Mouse (Mus musculus): ENCODE results near the gene Aida.

DNA sequence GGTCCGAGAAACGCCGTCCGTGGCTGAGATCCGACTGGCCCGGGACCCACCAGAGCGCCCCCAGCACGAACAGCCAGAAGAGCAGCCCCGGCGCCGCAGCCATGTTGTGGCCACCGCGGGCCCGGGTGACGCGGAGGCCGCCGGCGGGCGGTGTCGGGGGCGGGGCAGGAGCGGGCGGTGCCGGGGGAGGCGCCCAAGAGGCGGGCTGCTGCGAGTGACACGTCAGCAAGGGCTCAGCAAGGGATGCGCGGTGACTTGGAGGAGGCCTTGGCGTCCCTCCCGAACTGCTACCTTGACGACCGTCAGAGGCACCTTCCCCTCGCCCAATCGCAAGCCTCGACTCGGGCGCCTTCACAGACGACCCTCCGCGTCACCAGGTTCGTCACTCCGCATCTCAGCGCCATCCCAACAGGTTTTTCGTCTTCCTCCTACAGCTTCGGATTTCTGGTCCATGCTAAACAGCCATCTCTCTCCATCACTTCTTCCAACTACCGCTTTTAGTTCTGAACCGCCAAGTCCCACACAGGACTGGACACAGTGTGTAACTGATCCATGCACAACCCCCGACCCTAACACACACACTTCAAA is 73.1 kb downstream of the Aida start, which contains the start of gene Mia3:
- TF ChIP-seq CTCF (IDR thresholded peaks at IDR 0.05; ENCODE audit: control insufficient read depth, insufficient read depth, insufficient read length) (no peak), USF1 (IDR thresholded peaks at IDR 0.05; ENCODE audit: low read depth) (no peak), MYOG (IDR thresholded peaks at IDR 0.05; ENCODE audit: control insufficient read depth, extremely low read depth, insufficient read length) (no peak), MAX (IDR thresholded peaks at IDR 0.05) (no peak), MYOD1 (IDR thresholded peaks at IDR 0.05; ENCODE audit: control insufficient read depth, insufficient read length, low read depth) (no peak), FOSL1 (IDR thresholded peaks at IDR 0.05; ENCODE audit: insufficient read depth, low read length, poor library complexity, severe bottlenecking) (no peak), CEBPB (IDR thresholded peaks at IDR 0.05; ENCODE audit: low read depth) (no peak)
